Comparison of ENCODE assay signal across 8 mouse cellular contexts in the genomic region with DNA sequence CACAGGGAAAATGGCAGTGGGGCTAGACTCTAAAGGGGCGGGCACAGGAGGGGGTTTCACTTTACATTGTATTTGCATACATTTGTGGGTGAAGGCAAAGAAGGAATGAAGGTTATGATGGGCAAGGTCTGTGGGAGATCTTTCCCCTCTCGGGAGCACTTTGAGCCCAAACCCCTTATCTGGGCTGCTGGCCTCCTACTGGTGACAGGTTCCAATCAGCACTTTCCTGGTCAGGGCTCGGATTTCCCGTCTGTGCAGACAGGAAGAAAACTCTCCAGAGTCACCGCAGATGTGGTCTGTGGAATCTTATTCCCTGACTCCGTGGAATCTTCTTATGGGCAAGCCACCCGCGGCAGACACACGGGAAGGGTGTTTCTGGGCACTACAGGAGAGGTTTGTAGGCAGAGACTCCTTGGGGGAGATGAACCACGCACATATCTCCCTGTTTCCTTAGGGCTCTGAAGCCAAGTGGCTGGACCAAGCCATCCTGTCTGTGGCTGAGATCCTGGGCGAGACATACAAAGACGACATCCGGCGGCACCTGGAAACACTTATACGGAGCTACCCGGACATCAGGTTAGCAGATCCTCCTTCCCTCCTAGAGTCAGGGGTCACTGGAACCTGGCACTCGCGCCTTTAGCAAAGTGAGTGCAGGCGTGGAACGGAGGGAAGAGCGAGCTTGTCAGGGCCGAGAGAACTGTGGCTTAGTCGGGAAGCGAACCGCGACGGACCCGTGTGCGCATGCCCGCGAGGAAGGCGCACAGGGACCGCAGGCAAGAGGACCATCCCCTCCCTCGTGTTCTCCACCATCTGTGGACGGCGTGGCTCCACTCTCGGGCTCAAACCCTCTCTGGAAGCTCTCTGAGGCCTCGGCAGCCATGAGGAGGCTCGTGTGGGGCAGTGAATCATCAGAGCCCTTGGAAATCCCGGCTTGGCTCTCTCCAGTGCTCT. TPM values are rescaled to one million over a fixed set of nuclear protein-coding genes. Genes with fewer than 3 reads are reported as not detected.
A peak's percentile ranks its signal among the peaks of the same experiment; 100 is the strongest.
DNase-seq lines count a peak whose midpoint lies in the region; ATAC-seq and TF ChIP-seq lines count a peak whose summit lies in the region.

No protein-coding gene starts in this region.

- H3K27me3 ChIP-seq in cerebellum, adult 2 months (ENCODE audit: control insufficient read depth, insufficient read depth, low read length) = no peaks in the 10 kb centered on the region
- H3K27me3 ChIP-seq in E14TG2a.4 (ENCODE audit: insufficient read depth, low read length) = peaks cover 85% of the 10 kb centered on the region
- peaks cover 81% of the 10 kb centered on the region for H3K27me3 ChIP-seq in limb, embryonic 15.5 days

- TF ChIP-seq POLR2A in cerebellum, adult 2 months (IDR thresholded peaks at IDR 0.05; ENCODE audit: borderline replicate concordance, insufficient read depth, low read length) = no peak

- H3K4me1 ChIP-seq in cerebellum, adult 2 months (ENCODE audit: control insufficient read depth, insufficient read depth, low read length) = no peaks in the 10 kb centered on the region
- peaks cover 80% of the 10 kb centered on the region for H3K4me1 ChIP-seq in E14TG2a.4 (replicated peaks; ENCODE audit: low read depth, low read length)
- peaks cover 68% of the 10 kb centered on the region for H3K4me1 ChIP-seq in limb, embryonic 15.5 days

- H3K9me3 ChIP-seq in E14TG2a.4 (ENCODE audit: low read length) = no peaks in the 10 kb centered on the region
- no peaks in the 10 kb centered on the region for H3K9me3 ChIP-seq in limb, embryonic 15.5 days

- TF ChIP-seq CTCF in cerebellum, adult 2 months (IDR thresholded peaks at IDR 0.05; ENCODE audit: borderline replicate concordance, insufficient read depth, low read depth, low read length) = no peak
- 0 out of 2 replicates have a peak, but pooled peaks have one; percentile 12 for TF ChIP-seq CTCF in E14TG2a.4 (conservative IDR thresholded peaks at IDR 0.05; ENCODE audit: low read length)

- H3K4me3 ChIP-seq in cerebellum, adult 2 months (replicated peaks; ENCODE audit: insufficient read depth, low read depth, low read length) = peak overlapping the region; percentile 64
- peak overlapping the region; percentile 67 for H3K4me3 ChIP-seq in E14TG2a.4 (replicated peaks; ENCODE audit: low read length)
- H3K4me3 ChIP-seq in limb, embryonic 15.5 days = peak overlapping the region; percentile 39

- WGBS in cerebellum, adult 2 months = 4% methylated on average over 40 of the region's 40 CpGs
- under 1% methylated on average over 40 of the region's 40 CpGs for WGBS in limb, embryonic 15.5 days

- DNase-seq in cerebellum, adult 2 months = peak; percentile 23 to 36
- DNase-seq in cerebellum, adult 11 months = no peak
- peak; percentile 73 for DNase-seq in neural tube, embryonic 10.5 days (ENCODE audit: extremely low spot score, low spot score)
- DNase-seq in T-cell, adult 2 months (ENCODE audit: low spot score) = no peak

- no peaks in the 10 kb centered on the region for H3K36me3 ChIP-seq in E14TG2a.4 (ENCODE audit: insufficient read depth, low read length)
- no peaks in the 10 kb centered on the region for H3K36me3 ChIP-seq in limb, embryonic 15.5 days

- peak overlapping the region; percentile 78 for H3K4me2 ChIP-seq in limb, embryonic 15.5 days

- H3K27ac ChIP-seq in cerebellum, adult 2 months (ENCODE audit: insufficient read depth, low read length) = no peak overlapping the region
- H3K27ac ChIP-seq in limb, embryonic 15.5 days = peak overlapping the region; percentile 8; the same call in 1 of the 2 replicates

- ATAC-seq in erythroid progenitor cell, adult 5-6 weeks (replicated peaks; ENCODE audit: low FRiP score, poor library complexity, severe bottlenecking) = peak; percentile 5; the same call in 1 of the 2 replicates
- ATAC-seq in hematopoietic stem cell, adult 5-6 weeks (replicated peaks in 1 of 2; ENCODE audit: insufficient read depth in 1 of 2, low FRiP score in 2 of 2, low TSS enrichment in 1 of 2, low read depth in 1 of 2, poor library complexity in 2 of 2, severe bottlenecking in 2 of 2) = peak; percentile 27 to 40; a peak in 2 of 4 replicates
- 0 out of 2 replicates have a peak, but pooled peaks have one; percentile 27 for ATAC-seq in limb, embryonic 15.5 days (ENCODE audit: insufficient number of reproducible peaks, low FRiP score, low TSS enrichment, low read depth)

- H3K9ac ChIP-seq in limb, embryonic 15.5 days = peak overlapping the region; percentile 18; the same call in 1 of the 2 replicates

RNA-seq across cellular contexts. Expression of a gene that starts 12.4 kb away (rescaled TPM):
- 6.5 and 10.0 TPM in 2 replicates for polyA plus RNA-seq in cerebellum, adult 2 months (2012; rRNA removed)
- total RNA-seq in erythroid progenitor cell, adult 5-6 weeks (2015; ENCODE audit: low replicate concordance) = 2.2 TPM in 1 of 2 replicates, not detected in the other
- not detected in 2 replicates for total RNA-seq in erythroid progenitor cell, adult 5-6 weeks (2017; ENCODE audit: low replicate concordance)
- 0.19 and 0.79 TPM in 2 replicates for total RNA-seq in hematopoietic stem cell, adult 5-6 weeks (2017)
- polyA plus RNA-seq in limb, embryonic 15.5 days (2015; fragmentation: Nextera tagmentation; extraction: Ambion mirVana) = 6.4 and 9.9 TPM in 2 replicates

RNA-seq across cellular contexts. Expression of a gene that starts 13.0 kb away (rescaled TPM):
- polyA plus RNA-seq in cerebellum, adult 2 months (2012; rRNA removed) = 0.87 and 1.2 TPM in 2 replicates
- total RNA-seq in erythroid progenitor cell, adult 5-6 weeks (2015; ENCODE audit: low replicate concordance) = 75.7 and 109 TPM in 2 replicates
- total RNA-seq in erythroid progenitor cell, adult 5-6 weeks (2017; ENCODE audit: low replicate concordance) = 238 and 415 TPM in 2 replicates
- 15.1 and 39.1 TPM in 2 replicates for total RNA-seq in hematopoietic stem cell, adult 5-6 weeks (2017)
- 8.3 and 8.4 TPM in 2 replicates for polyA plus RNA-seq in limb, embryonic 15.5 days (2015; fragmentation: Nextera tagmentation; extraction: Ambion mirVana)

RNA-seq across cellular contexts. Expression of a gene that starts 22.6 kb away (rescaled TPM):
- polyA plus RNA-seq in cerebellum, adult 2 months (2012; rRNA removed) = 1.5 and 2.5 TPM in 2 replicates
- total RNA-seq in erythroid progenitor cell, adult 5-6 weeks (2015; ENCODE audit: low replicate concordance) = not detected in 2 replicates
- total RNA-seq in erythroid progenitor cell, adult 5-6 weeks (2017; ENCODE audit: low replicate concordance) = not detected in 2 replicates
- not detected in 2 replicates for total RNA-seq in hematopoietic stem cell, adult 5-6 weeks (2017)
- polyA plus RNA-seq in limb, embryonic 15.5 days (2015; fragmentation: Nextera tagmentation; extraction: Ambion mirVana) = 12.4 and 13.2 TPM in 2 replicates

RNA-seq across cellular contexts. Expression of a gene that starts 51.7 kb away (rescaled TPM):
- polyA plus RNA-seq in cerebellum, adult 2 months (2012; rRNA removed) = 176 and 177 TPM in 2 replicates
- total RNA-seq in erythroid progenitor cell, adult 5-6 weeks (2015; ENCODE audit: low replicate concordance) = 0.42 and 9.7 TPM in 2 replicates
- total RNA-seq in erythroid progenitor cell, adult 5-6 weeks (2017; ENCODE audit: low replicate concordance) = 0.64 and 9.7 TPM in 2 replicates
- total RNA-seq in hematopoietic stem cell, adult 5-6 weeks (2017) = 7.2 and 8.0 TPM in 2 replicates
- 26.4 and 33.5 TPM in 2 replicates for polyA plus RNA-seq in limb, embryonic 15.5 days (2015; fragmentation: Nextera tagmentation; extraction: Ambion mirVana)

RNA-seq across cellular contexts. Expression of a gene that starts 56.4 kb away (rescaled TPM):
- 8.8 and 11.2 TPM in 2 replicates for polyA plus RNA-seq in cerebellum, adult 2 months (2012; rRNA removed)
- total RNA-seq in erythroid progenitor cell, adult 5-6 weeks (2015; ENCODE audit: low replicate concordance) = 1.8 TPM in 1 of 2 replicates, not detected in the other
- not detected in 2 replicates for total RNA-seq in erythroid progenitor cell, adult 5-6 weeks (2017; ENCODE audit: low replicate concordance)
- total RNA-seq in hematopoietic stem cell, adult 5-6 weeks (2017) = not detected in 2 replicates
- polyA plus RNA-seq in limb, embryonic 15.5 days (2015; fragmentation: Nextera tagmentation; extraction: Ambion mirVana) = 13.1 and 16.1 TPM in 2 replicates

Comparison
In these comparisons a context has a peak if more than half of its experiments do, and no peak if none do; other contexts are left out.
1. DNase-seq: peak in cerebellum, adult 2 months (2 of 2) and neural tube, embryonic 10.5 days (single experiment); none in cerebellum, adult 11 months (single experiment) and T-cell, adult 2 months (single experiment).
2. Peak in every context shown above with its lines, with median percentiles within 50 percentile points of each other: H3K4me3 ChIP-seq and ATAC-seq.